Mouse (Mus musculus): ENCODE results near the gene Dnah17. TPM values are rescaled to one million over a fixed set of nuclear protein-coding genes. Genes with fewer than 3 reads are reported as not detected.

Gene Dnah17
- total and polyA plus RNA-seq, 2 experiments, result under 0.01 TPM

DNA sequence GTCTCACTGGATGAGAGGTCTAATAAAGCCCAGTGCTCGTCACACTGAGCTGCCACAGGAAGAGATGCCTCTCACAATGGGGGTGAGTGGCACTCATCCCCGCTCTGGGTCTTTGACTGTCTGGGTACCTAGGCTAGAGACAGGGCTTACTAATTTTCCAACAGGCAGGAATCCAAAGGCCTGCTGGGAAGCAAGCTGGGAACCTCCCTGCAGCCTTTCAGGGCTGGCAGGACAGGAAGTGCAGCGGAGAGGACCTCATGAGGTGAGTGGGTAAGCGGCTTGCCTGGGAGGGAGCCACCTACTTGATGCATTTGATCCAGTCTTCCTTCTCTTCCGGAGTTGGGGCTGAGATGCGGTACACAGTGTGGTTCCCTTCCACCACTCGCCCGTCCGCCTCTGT lies 38.3 kb upstream of the Dnah17 start:
- Histone ChIP-seq H3K36me3 (ENCODE audit: control insufficient read depth, insufficient read depth, low read length) (peaks cover 40% of the 10 kb centered on the region), H3K4me1 (ENCODE audit: control insufficient read depth, insufficient read depth, low read length) (no peaks in the 10 kb centered on the region), H3K27me3 (ENCODE audit: control insufficient read depth, insufficient read depth, low read length) (no peaks in the 10 kb centered on the region), H3K4me3 (ENCODE audit: insufficient read depth, low read depth, low read length) (no peak overlapping the region), H3K27ac (replicated peaks; ENCODE audit: insufficient read depth, low read depth, low read length) (no peak overlapping the region), H3K9ac (ENCODE audit: low read depth, low read length) (no peak overlapping the region), H3K79me2 (ENCODE audit: control insufficient read depth, insufficient read depth, low read length) (no peaks in the 10 kb centered on the region)
- TF ChIP-seq POLR2A (IDR thresholded peaks at IDR 0.05; ENCODE audit: extremely low read depth, insufficient read depth, low read length), result no peak
- WGBS, result 94% methylated on average over 9 of the region's 9 CpGs
- no peak for DNase-seq (ENCODE audit: extremely low read depth, low read depth, low spot score)

DNA sequence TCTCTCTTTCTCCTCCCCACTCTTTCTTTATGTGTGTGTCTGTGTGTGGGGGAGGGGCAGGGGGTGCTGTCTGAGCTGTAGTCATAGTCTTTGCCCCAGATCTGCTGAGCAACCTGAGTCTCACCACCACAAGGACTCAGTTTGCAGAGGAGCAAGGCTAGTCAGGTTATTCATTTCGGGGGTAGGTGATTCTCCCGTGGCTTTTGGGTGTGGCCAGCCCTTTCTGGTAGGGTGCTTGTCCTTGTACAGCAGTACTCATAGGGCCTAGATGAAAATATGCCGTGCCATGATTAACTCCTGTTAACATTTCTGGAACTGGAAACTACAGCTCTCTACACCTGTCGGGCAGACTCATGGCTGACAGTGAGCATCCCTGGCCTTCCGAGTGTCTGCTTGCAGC lies 36.2 kb upstream of the Dnah17 start:
- no peak for DNase-seq (ENCODE audit: extremely low read depth, low read depth, low spot score)
- no peaks in the 10 kb centered on the region for H3K27me3 ChIP-seq (ENCODE audit: control insufficient read depth, insufficient read depth, low read length)
- no peak overlapping the region for H3K27ac ChIP-seq (replicated peaks; ENCODE audit: insufficient read depth, low read depth, low read length)
- no peaks in the 10 kb centered on the region for H3K4me1 ChIP-seq (ENCODE audit: control insufficient read depth, insufficient read depth, low read length)
- H3K9ac ChIP-seq (ENCODE audit: low read depth, low read length), result no peak overlapping the region
- H3K79me2 ChIP-seq (ENCODE audit: control insufficient read depth, insufficient read depth, low read length), result no peaks in the 10 kb centered on the region
- 95% methylated on average over 5 of the region's 5 CpGs for WGBS
- H3K4me3 ChIP-seq (ENCODE audit: insufficient read depth, low read depth, low read length), result no peak overlapping the region
- H3K36me3 ChIP-seq (ENCODE audit: control insufficient read depth, insufficient read depth, low read length), result peaks cover 39% of the 10 kb centered on the region
- TF ChIP-seq CTCF (IDR thresholded peaks at IDR 0.05; ENCODE audit: low read depth, low read length) (no peak), POLR2A (IDR thresholded peaks at IDR 0.05; ENCODE audit: extremely low read depth, insufficient read depth, low read length) (no peak)

GRCm38 (mm10) chr11:118165681-118166080 lies 35.2 kb upstream of the Dnah17 start:
- Histone ChIP-seq H3K79me2 (ENCODE audit: control insufficient read depth, insufficient read depth, low read length) (no peaks in the 10 kb centered on the region), H3K27ac (replicated peaks; ENCODE audit: insufficient read depth, low read depth, low read length) (no peak overlapping the region), H3K9ac (ENCODE audit: low read depth, low read length) (no peak overlapping the region), H3K36me3 (ENCODE audit: control insufficient read depth, insufficient read depth, low read length) (peaks cover 37% of the 10 kb centered on the region), H3K4me1 (ENCODE audit: control insufficient read depth, insufficient read depth, low read length) (no peaks in the 10 kb centered on the region), H3K4me3 (ENCODE audit: insufficient read depth, low read depth, low read length) (no peak overlapping the region), H3K27me3 (ENCODE audit: control insufficient read depth, insufficient read depth, low read length) (no peaks in the 10 kb centered on the region)
- TF ChIP-seq CTCF (IDR thresholded peaks at IDR 0.05; ENCODE audit: low read depth, low read length) (no peak), POLR2A (IDR thresholded peaks at IDR 0.05; ENCODE audit: extremely low read depth, insufficient read depth, low read length) (no peak)
- no peak for DNase-seq (ENCODE audit: extremely low read depth, low read depth, low spot score)
- 90% methylated on average over 11 of the region's 11 CpGs for WGBS

DNA sequence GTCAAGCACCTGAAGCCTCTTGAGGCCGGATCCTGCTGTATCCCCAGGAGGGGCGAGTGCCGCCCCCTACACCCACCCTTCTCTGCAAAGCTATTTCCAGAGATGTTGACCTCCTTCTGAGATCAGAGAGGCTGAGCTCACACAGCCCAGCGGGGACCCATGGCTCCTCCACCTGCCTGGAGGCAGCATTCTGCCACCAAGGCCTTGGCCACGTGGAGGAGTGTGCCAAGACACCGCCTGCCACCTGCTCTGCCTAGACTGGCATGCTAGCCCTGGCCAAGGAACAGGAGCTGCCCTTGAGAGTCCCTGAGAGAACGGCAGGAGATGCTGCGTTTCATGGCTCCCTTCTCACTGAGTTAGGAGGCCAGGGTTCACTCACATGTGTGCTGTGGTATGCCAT lies 34.1 kb upstream of the Dnah17 start:
- Histone ChIP-seq H3K27ac (replicated peaks; ENCODE audit: insufficient read depth, low read depth, low read length) (no peak overlapping the region), H3K4me1 (ENCODE audit: control insufficient read depth, insufficient read depth, low read length) (no peaks in the 10 kb centered on the region), H3K79me2 (ENCODE audit: control insufficient read depth, insufficient read depth, low read length) (no peaks in the 10 kb centered on the region), H3K27me3 (ENCODE audit: control insufficient read depth, insufficient read depth, low read length) (no peaks in the 10 kb centered on the region), H3K36me3 (ENCODE audit: control insufficient read depth, insufficient read depth, low read length) (peaks cover 26% of the 10 kb centered on the region), H3K4me3 (ENCODE audit: insufficient read depth, low read depth, low read length) (no peak overlapping the region), H3K9ac (ENCODE audit: low read depth, low read length) (no peak overlapping the region)
- no peak for DNase-seq (ENCODE audit: extremely low read depth, low read depth, low spot score)
- no peak for TF ChIP-seq POLR2A (IDR thresholded peaks at IDR 0.05; ENCODE audit: extremely low read depth, insufficient read depth, low read length)
- no peak for TF ChIP-seq CTCF (IDR thresholded peaks at IDR 0.05; ENCODE audit: low read depth, low read length)
- WGBS, result 90% methylated on average over 8 of the region's 8 CpGs

DNA sequence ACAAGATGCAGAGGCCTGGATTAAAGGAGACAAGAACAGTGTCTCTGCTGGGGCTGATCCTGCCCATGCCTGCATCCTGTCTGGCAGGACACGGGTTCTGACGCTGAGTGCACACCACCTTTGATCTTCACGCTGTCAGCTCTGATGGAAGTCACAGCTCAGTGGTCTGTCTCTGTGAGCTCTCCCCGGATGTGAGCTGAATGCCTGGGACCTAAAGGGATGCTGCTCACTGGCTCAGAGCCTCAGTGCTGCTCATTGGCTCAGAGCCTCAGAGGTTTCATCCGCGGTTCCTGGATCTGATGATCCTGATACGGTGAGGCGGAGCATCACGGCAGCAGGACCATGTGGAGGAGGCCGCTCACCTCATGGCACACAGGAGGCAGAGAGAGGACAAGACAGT lies 31.8 kb upstream of the Dnah17 start:
- 75% methylated on average over 10 of the region's 10 CpGs for WGBS
- H3K27me3 ChIP-seq (ENCODE audit: control insufficient read depth, insufficient read depth, low read length), result no peaks in the 10 kb centered on the region
- H3K36me3 ChIP-seq (ENCODE audit: control insufficient read depth, insufficient read depth, low read length), result peaks cover 14% of the 10 kb centered on the region; the same call in 1 of the 2 replicates
- H3K9ac ChIP-seq (ENCODE audit: low read depth, low read length), result no peak overlapping the region
- H3K27ac ChIP-seq (replicated peaks; ENCODE audit: insufficient read depth, low read depth, low read length), result no peak overlapping the region
- no peak overlapping the region for H3K4me3 ChIP-seq (ENCODE audit: insufficient read depth, low read depth, low read length)
- no peak for TF ChIP-seq CTCF (IDR thresholded peaks at IDR 0.05; ENCODE audit: low read depth, low read length)
- no peak for TF ChIP-seq POLR2A (IDR thresholded peaks at IDR 0.05; ENCODE audit: extremely low read depth, insufficient read depth, low read length)
- DNase-seq (ENCODE audit: extremely low read depth, low read depth, low spot score), result no peak
- no peaks in the 10 kb centered on the region for H3K79me2 ChIP-seq (ENCODE audit: control insufficient read depth, insufficient read depth, low read length)
- no peaks in the 10 kb centered on the region for H3K4me1 ChIP-seq (ENCODE audit: control insufficient read depth, insufficient read depth, low read length)

GRCm38 (mm10) chr11:118161240-118161639 lies 30.8 kb upstream of the Dnah17 start:
- TF ChIP-seq CTCF (IDR thresholded peaks at IDR 0.05; ENCODE audit: low read depth, low read length) (no peak), POLR2A (IDR thresholded peaks at IDR 0.05; ENCODE audit: extremely low read depth, insufficient read depth, low read length) (no peak)
- no peak overlapping the region for H3K27ac ChIP-seq (replicated peaks; ENCODE audit: insufficient read depth, low read depth, low read length)
- no peaks in the 10 kb centered on the region for H3K4me1 ChIP-seq (ENCODE audit: control insufficient read depth, insufficient read depth, low read length)
- 71% methylated on average over 6 of the region's 6 CpGs for WGBS
- no peak overlapping the region for H3K9ac ChIP-seq (ENCODE audit: low read depth, low read length)
- DNase-seq (ENCODE audit: extremely low read depth, low read depth, low spot score), result no peak
- H3K27me3 ChIP-seq (ENCODE audit: control insufficient read depth, insufficient read depth, low read length), result no peaks in the 10 kb centered on the region
- H3K4me3 ChIP-seq (ENCODE audit: insufficient read depth, low read depth, low read length), result no peak overlapping the region
- peaks cover 10% of the 10 kb centered on the region; the same call in 1 of the 2 replicates for H3K36me3 ChIP-seq (ENCODE audit: control insufficient read depth, insufficient read depth, low read length)
- H3K79me2 ChIP-seq (ENCODE audit: control insufficient read depth, insufficient read depth, low read length), result no peaks in the 10 kb centered on the region
